Mouse (Mus musculus): Measurements from ENCODE around the gene Cldn13.

DNA sequence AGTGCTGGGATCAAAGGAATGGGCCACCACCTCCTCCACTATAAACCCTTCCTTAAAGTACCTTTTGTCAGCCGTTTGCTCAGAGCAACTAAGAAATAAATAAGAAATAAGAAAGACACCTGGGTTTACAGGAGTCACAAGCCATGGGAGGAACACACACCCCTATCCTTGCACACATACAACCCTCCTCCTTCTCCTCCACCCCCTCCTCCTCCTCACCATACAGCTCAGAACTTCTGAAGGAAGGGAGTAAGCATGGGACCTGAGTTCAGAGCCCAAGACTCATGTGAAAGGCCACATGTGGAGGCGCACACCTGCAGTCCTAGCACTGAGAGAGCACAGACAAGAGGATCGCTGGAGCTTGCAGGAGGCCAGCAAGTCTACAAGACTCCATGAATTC, 2.0 kb downstream of the Cldn13 start:
- no peak for TF ChIP-seq POLR2A (IDR thresholded peaks at IDR 0.05; ENCODE audit: control insufficient read depth, low read depth, low read length)
- TF ChIP-seq CTCF (IDR thresholded peaks at IDR 0.05; ENCODE audit: control insufficient read depth, insufficient read depth, insufficient replicate concordance, low read depth, low read length) = no peak
